Mouse (Mus musculus): ENCODE results near the gene Rpl10. TPM values are rescaled to one million over a fixed set of nuclear protein-coding genes. Genes with fewer than 3 reads are reported as not detected.

Gene Rpl10
- total RNA-seq (2023): 757 TPM

GRCm38 (mm10) chrX:74270062-74270901, at the start of gene Rpl10:
Rpl10 (plus strand) TSS chrX:74270812.

GRCm38 (mm10) chrX:74249615-74250014, 21.0 kb upstream of the Rpl10 start, which contains the start of gene Flna:
Flna (minus strand) TSS chrX:74249820.

GRCm38 (mm10) chrX:74254153-74254887, 16.3 kb upstream of the Rpl10 start, which contains the start of gene Emd:
Emd (plus strand) TSS chrX:74254687.

DNA sequence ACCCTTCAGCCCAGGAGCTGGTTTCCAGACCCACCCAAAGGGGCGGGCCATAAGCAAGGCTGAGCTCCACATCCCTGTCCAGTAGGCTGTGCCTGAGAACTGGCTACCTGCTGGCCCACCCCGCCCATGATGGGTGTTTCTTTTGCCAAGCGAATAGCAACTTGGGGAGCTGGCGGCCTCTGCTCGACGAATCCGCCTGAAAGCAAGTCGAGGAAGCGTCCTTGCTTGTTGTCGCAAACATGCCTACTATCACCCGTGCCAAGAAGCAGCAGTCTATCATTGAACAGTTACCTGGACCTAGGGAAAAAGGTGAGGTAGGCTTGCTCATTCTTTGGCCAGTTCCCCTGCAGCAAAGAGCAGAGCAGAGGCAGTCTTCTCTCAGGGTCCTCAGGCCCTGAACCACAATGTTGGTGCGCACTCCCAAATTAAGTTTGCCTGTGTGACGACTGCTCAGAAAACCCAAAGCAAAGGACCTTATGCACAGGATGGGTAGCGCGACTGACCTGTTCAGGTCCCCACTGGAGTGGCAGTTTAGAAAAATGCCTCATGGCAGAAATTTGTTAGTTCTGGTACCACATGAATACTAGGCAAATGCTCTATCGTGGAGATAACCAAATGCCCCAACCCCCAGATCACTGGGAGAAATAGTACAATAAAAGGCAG, 11.3 kb downstream of the Rpl10 start, which contains the start of the genes Taz and Dnase1l1:
TSS of gene Taz (plus strand) at position 181 of the 663 bp plus-strand sequence.
TSS of gene Dnase1l1 (minus strand) at position 606 of the 663 bp plus-strand sequence.

DNA sequence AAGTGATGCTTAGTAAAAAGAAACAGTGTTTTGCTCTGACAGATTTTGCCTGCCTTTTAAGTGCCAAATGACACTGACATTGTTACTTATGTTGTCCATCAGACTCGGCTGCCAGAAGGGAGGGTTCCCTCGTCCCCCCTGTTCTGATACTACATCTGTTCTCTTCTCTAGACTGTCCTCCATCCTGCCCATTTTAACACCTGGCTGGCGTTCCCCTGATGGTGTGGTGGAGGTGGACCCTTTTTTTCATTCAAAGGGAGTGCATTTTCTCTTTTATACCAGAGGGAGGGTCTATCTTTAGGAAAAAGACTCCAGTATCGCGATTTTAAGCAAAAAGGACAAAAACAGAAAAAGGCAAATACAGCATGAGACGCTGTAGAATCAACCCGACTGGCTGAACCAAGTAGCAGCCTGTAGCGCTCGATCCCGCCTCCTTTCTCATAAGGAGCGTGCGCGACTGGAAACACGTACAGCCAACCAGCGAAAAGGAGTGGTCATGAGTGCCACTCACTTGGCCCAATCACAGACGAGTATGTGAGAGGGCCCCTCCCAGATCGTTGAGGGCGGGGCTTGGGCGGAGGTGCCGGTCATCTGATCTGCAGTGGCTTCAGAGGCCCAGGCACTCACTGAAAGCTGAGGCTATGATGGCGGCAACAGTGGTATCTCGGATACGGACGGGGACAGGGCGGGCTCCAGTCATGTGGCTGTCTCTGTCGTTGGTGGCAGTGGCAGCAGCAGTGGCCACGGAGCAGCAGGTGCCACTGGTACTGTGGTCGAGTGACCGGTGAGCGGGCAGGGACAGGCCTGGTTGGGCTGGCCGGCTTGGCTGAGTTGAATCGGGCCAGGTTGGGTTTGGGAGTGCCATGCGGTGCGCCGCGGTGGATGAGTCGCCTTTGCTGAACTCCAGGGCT, 26.2 kb downstream of the Rpl10 start, which contains the start of gene Atp6ap1:
TSS of gene Atp6ap1 (plus strand) at position 560 of the 911 bp plus-strand sequence.

GRCm38 (mm10) chrX:74304867-74305700, 34.5 kb downstream of the Rpl10 start, which contains the start of gene Gdi1:
Gdi1 (plus strand) TSS chrX:74304998.

GRCm38 (mm10) chrX:74312540-74313464, 42.2 kb downstream of the Rpl10 start, which contains the start of gene Fam50a:
Fam50a (plus strand) TSS chrX:74313033.

Other genes starting within 250 kb of the Rpl10 start
- gene Irak1, start 246.9 kb upstream of the Rpl10 start, total RNA-seq (2023): 123 TPM
- gene Opn1mw, start 143.3 kb upstream of the Rpl10 start, total RNA-seq (2023): not detected
- 49.3 TPM for gene Mecp2, start 135.4 kb upstream of the Rpl10 start, total RNA-seq (2023)
- gene Tex28, start 103.0 kb upstream of the Rpl10 start, total RNA-seq (2023): not detected
- not detected for gene Tktl1, start 93.6 kb upstream of the Rpl10 start, total RNA-seq (2023)
- gene Flna, start 21.0 kb upstream of the Rpl10 start, total RNA-seq (2023): 638 TPM
- gene Emd, start 16.1 kb upstream of the Rpl10 start, total RNA-seq (2023): 81.9 TPM
- 59.6 TPM for gene Taz, start 11.1 kb downstream of the Rpl10 start, total RNA-seq (2023)
- gene Dnase1l1, start 11.5 kb downstream of the Rpl10 start, total RNA-seq (2023): 10.6 TPM
- 111 TPM for gene Atp6ap1, start 26.3 kb downstream of the Rpl10 start, total RNA-seq (2023)
- gene Gdi1, start 34.2 kb downstream of the Rpl10 start, total RNA-seq (2023): 179 TPM
- 69.5 TPM for gene Fam50a, start 42.2 kb downstream of the Rpl10 start, total RNA-seq (2023)
- 8.1 TPM for gene Plxna3, start 58.3 kb downstream of the Rpl10 start, total RNA-seq (2023)
- 12.4 TPM for gene Lage3, start 82.8 kb downstream of the Rpl10 start, total RNA-seq (2023)
- gene Ubl4a, start 102.4 kb downstream of the Rpl10 start, total RNA-seq (2023): 25.0 TPM
- gene Slc10a3, start 102.5 kb downstream of the Rpl10 start, total RNA-seq (2023): 15.4 TPM
- gene Fam3a, start 122.5 kb downstream of the Rpl10 start, total RNA-seq (2023): 16.0 TPM
- gene Ikbkg, start 122.5 kb downstream of the Rpl10 start, total RNA-seq (2023): 59.5 TPM
- gene G6pdx, start 158.4 kb downstream of the Rpl10 start, total RNA-seq (2023): 21.2 TPM
- gene Gm6880, start 210.6 kb downstream of the Rpl10 start, total RNA-seq (2023): not detected